Mouse (Mus musculus): ENCODE measurements around the gene Ctsl. TPM values are rescaled to one million over a fixed set of nuclear protein-coding genes. Genes with fewer than 3 reads are reported as not detected.
A peak's percentile ranks its signal among the peaks of the same experiment; 100 is the strongest.

Ctsl gene
- total and polyA plus RNA-seq, 2 experiments from 2014 or later, result 174 to 214 TPM

- peak; percentile 4 for DNase-seq (ENCODE audit: low spot score)
- Histone ChIP-seq H3K9ac (replicated peaks; ENCODE audit: low read length, poor library complexity, severe bottlenecking) (peak overlapping the region; percentile 42), H3K27ac (ENCODE audit: low read depth, low read length) (no peak overlapping the region), H3K27me3 (ENCODE audit: insufficient read depth, low read length) (no peaks in the 10 kb centered on the region), H3K4me2 (ENCODE audit: low read depth, low read length, poor library complexity, severe bottlenecking) (peak overlapping the region; percentile 83), H3K4me1 (ENCODE audit: insufficient read depth, low read length) (no peaks in the 10 kb centered on the region), H3K4me3 (ENCODE audit: low read depth, low read length) (peak overlapping the region; percentile 48), H3K36me3 (ENCODE audit: insufficient read depth, low read length) (no peaks in the 10 kb centered on the region), H3K9me3 (ENCODE audit: low read length) (no peaks in the 10 kb centered on the region)
- no peak for ATAC-seq (ENCODE audit: low FRiP score)
- WGBS, result 17% methylated on average over 10 of the region's 10 CpGs
- no peak for TF ChIP-seq CTCF (IDR thresholded peaks at IDR 0.05)
Measured at GRCm38 (mm10) chr13:64343598-64343997, 27.1 kb downstream of the Ctsl start.

GRCm38 (mm10) chr13:64335546-64336132 is 35.1 kb downstream of the Ctsl start:
- H3K9ac ChIP-seq (replicated peaks; ENCODE audit: low read length, poor library complexity, severe bottlenecking), result no peak overlapping the region
- H3K27me3 ChIP-seq (ENCODE audit: insufficient read depth, low read length), result no peaks in the 10 kb centered on the region
- no peaks in the 10 kb centered on the region for H3K9me3 ChIP-seq (ENCODE audit: low read length)
- no peak overlapping the region for H3K4me3 ChIP-seq (ENCODE audit: low read depth, low read length)
- no peaks in the 10 kb centered on the region for H3K36me3 ChIP-seq (ENCODE audit: insufficient read depth, low read length)
- ATAC-seq (ENCODE audit: low FRiP score) (no peak), DNase-seq (ENCODE audit: low spot score) (no peak)
- H3K4me2 ChIP-seq (ENCODE audit: low read depth, low read length, poor library complexity, severe bottlenecking), result no peak overlapping the region
- no peak for TF ChIP-seq CTCF (IDR thresholded peaks at IDR 0.05)
- WGBS, result 69% methylated on average over 4 of the region's 4 CpGs
- H3K4me1 ChIP-seq (ENCODE audit: insufficient read depth, low read length), result no peaks in the 10 kb centered on the region
- no peak overlapping the region for H3K27ac ChIP-seq (ENCODE audit: low read depth, low read length)

- Histone ChIP-seq H3K27ac (ENCODE audit: low read depth, low read length) (no peak overlapping the region), H3K4me1 (ENCODE audit: insufficient read depth, low read length) (no peaks in the 10 kb centered on the region), H3K4me2 (ENCODE audit: low read depth, low read length, poor library complexity, severe bottlenecking) (no peak overlapping the region), H3K9me3 (ENCODE audit: low read length) (no peaks in the 10 kb centered on the region), H3K36me3 (ENCODE audit: insufficient read depth, low read length) (no peaks in the 10 kb centered on the region), H3K4me3 (ENCODE audit: low read depth, low read length) (no peak overlapping the region), H3K9ac (replicated peaks; ENCODE audit: low read length, poor library complexity, severe bottlenecking) (no peak overlapping the region), H3K27me3 (ENCODE audit: insufficient read depth, low read length) (no peaks in the 10 kb centered on the region)
- ATAC-seq (ENCODE audit: low FRiP score) (no peak), DNase-seq (ENCODE audit: low spot score) (no peak)
- WGBS, result 93% methylated on average over 3 of the region's 3 CpGs
- TF ChIP-seq CTCF (IDR thresholded peaks at IDR 0.05), result no peak
Measured at GRCm38 (mm10) chr13:64333102-64333501, 37.6 kb downstream of the Ctsl start.

- Histone ChIP-seq H3K27ac (ENCODE audit: low read depth, low read length) (no peak overlapping the region), H3K36me3 (ENCODE audit: insufficient read depth, low read length) (no peaks in the 10 kb centered on the region), H3K4me1 (ENCODE audit: insufficient read depth, low read length) (no peaks in the 10 kb centered on the region), H3K27me3 (ENCODE audit: insufficient read depth, low read length) (no peaks in the 10 kb centered on the region), H3K4me2 (ENCODE audit: low read depth, low read length, poor library complexity, severe bottlenecking) (no peak overlapping the region), H3K4me3 (ENCODE audit: low read depth, low read length) (no peak overlapping the region), H3K9me3 (ENCODE audit: low read length) (no peaks in the 10 kb centered on the region), H3K9ac (replicated peaks; ENCODE audit: low read length, poor library complexity, severe bottlenecking) (no peak overlapping the region)
- no peak for TF ChIP-seq CTCF (IDR thresholded peaks at IDR 0.05)
- no peak for DNase-seq (ENCODE audit: low spot score)
- ATAC-seq (ENCODE audit: low FRiP score), result no peak
- WGBS, result 86% methylated on average over 6 of the region's 6 CpGs
Measured at GRCm38 (mm10) chr13:64332321-64332720, 38.4 kb downstream of the Ctsl start.

GRCm38 (mm10) chr13:64322561-64323281 is 48.0 kb downstream of the Ctsl start:
- Histone ChIP-seq H3K4me2 (ENCODE audit: low read depth, low read length, poor library complexity, severe bottlenecking) (no peak overlapping the region), H3K4me1 (ENCODE audit: insufficient read depth, low read length) (no peaks in the 10 kb centered on the region), H3K36me3 (ENCODE audit: insufficient read depth, low read length) (no peaks in the 10 kb centered on the region), H3K9me3 (ENCODE audit: low read length) (no peaks in the 10 kb centered on the region), H3K27me3 (ENCODE audit: insufficient read depth, low read length) (no peaks in the 10 kb centered on the region), H3K9ac (replicated peaks; ENCODE audit: low read length, poor library complexity, severe bottlenecking) (no peak overlapping the region), H3K27ac (ENCODE audit: low read depth, low read length) (no peak overlapping the region), H3K4me3 (ENCODE audit: low read depth, low read length) (no peak overlapping the region)
- WGBS, result 84% methylated on average over 8 of the region's 8 CpGs
- ATAC-seq (ENCODE audit: low FRiP score) (no peak), DNase-seq (ENCODE audit: low spot score) (no peak)
- no peak for TF ChIP-seq CTCF (IDR thresholded peaks at IDR 0.05)

- DNase-seq (ENCODE audit: low spot score) (no peak), ATAC-seq (ENCODE audit: low FRiP score) (no peak)
- Histone ChIP-seq H3K9ac (replicated peaks; ENCODE audit: low read length, poor library complexity, severe bottlenecking) (no peak overlapping the region), H3K36me3 (ENCODE audit: insufficient read depth, low read length) (no peaks in the 10 kb centered on the region), H3K9me3 (ENCODE audit: low read length) (no peaks in the 10 kb centered on the region), H3K27ac (ENCODE audit: low read depth, low read length) (no peak overlapping the region), H3K4me1 (ENCODE audit: insufficient read depth, low read length) (no peaks in the 10 kb centered on the region), H3K27me3 (ENCODE audit: insufficient read depth, low read length) (no peaks in the 10 kb centered on the region), H3K4me3 (ENCODE audit: low read depth, low read length) (no peak overlapping the region), H3K4me2 (ENCODE audit: low read depth, low read length, poor library complexity, severe bottlenecking) (no peak overlapping the region)
- 74% methylated on average over 8 of the region's 8 CpGs for WGBS
- TF ChIP-seq CTCF (IDR thresholded peaks at IDR 0.05), result no peak
Measured at GRCm38 (mm10) chr13:64320334-64320733, 50.4 kb downstream of the Ctsl start.
